Mouse (Mus musculus) frontal cortex, adult 2 months (tissue): ENCODE results near the gene D5Ertd579e. TPM values are rescaled to one million over a fixed set of nuclear protein-coding genes. Genes with fewer than 3 reads are reported as not detected.
A peak's percentile ranks its signal among the peaks of the same experiment; 100 is the strongest.

Experiments
- DNase-seq, 2 experiments: peaks; one replicate each; pipeline ENCODE4 v3.0.0; 2022; ENCODE audit warnings: low spot score in 1 of 2; ENCODE audit errors: extremely low spot score in 1 of 2
- polyA plus RNA-seq: library from polyadenylated mRNA; depleted of rRNA; stranded (reverse); fragments of >200 nt; gene quantifications from 2 replicates; pipeline ENCODE4 v1.2.3, GENCODE M21; 2012

The D5Ertd579e gene
- polyA plus RNA-seq, 1 experiment = 57.8 TPM

DNA sequence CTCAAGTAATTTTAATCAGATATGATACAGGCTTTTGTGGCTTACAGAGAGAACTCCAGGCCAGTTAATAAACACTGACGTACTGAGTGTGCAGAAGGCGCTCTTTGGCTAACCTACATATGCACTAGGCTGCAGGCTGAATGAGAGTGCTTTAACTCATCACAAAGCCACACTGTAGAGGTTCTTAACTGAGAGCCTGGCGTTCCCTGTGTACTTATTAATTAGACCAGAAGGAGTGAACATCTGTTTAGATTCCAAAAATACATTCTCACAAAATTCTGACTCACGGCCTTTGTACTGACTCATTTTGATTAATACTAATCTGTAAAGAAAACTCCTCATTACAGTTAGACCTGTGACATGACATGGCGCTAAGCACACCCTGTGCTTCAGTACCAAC, 76.9 kb downstream of the D5Ertd579e start:
- DNase-seq = no peak

DNA sequence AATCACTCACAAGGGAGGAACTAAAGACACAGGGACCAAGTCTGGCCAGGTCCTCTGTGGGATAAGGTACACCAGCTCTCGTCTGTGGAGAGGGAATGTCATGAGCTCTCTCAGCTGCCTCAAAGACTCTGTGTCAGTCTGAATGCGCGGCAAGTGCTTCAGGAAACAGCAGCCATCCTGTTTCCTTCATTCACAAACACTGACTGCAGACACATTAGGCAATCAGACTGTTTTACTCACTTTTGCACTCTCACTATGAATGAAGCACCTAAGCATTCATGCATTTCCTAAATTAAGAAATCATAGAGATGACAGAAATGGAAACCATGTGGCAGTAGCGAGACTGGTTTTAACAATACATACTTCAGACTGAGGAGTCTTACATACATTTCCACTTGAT, 77.5 kb downstream of the D5Ertd579e start:
- no peak for DNase-seq

DNA sequence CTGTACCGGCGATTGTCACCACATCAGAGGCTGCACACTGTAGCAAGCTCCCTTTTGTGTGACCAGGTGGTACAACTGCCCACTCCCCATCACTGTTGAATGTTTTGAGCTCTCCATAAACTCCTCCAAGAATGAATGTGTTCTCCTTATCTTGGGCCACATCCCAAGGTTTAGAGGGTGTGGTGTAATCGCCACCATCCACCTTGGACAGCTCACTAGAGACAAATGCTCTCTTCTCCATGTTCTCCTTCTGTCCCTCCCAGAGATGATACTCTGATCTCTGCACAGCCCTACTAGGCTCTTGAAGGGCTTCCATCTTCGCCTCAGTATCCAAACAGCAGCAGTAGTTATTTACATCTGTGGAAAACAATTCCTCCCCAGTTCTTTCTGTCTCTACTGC, 81.7 kb downstream of the D5Ertd579e start:
- DNase-seq = no peak

DNA sequence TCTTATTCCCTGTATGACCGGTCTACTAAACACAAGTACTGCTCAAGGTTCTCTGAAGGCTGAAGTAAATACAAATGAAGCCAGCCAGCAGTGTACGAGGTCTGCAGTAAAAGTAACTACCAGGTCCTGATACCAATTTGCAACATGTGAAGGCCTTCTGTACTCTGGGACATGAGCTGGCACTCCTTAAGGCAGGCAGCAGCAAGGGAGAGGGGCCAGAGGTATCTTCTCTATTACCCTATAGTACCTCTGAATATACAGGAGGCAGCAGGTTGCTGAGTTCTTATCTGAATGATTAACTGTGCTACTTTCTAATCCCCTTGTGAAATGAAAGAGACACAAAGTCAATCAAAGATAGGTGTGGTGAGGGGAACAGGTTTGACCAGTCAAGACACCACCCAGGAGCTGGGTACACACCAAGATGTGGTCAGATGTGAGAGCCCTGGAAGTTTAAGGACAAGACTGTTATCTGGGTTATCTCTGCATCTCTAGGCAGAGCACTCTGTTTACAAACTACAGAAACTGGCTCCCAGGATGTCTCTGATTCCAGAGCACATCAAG, 86.8 kb downstream of the D5Ertd579e start:
- no peak for DNase-seq

DNA sequence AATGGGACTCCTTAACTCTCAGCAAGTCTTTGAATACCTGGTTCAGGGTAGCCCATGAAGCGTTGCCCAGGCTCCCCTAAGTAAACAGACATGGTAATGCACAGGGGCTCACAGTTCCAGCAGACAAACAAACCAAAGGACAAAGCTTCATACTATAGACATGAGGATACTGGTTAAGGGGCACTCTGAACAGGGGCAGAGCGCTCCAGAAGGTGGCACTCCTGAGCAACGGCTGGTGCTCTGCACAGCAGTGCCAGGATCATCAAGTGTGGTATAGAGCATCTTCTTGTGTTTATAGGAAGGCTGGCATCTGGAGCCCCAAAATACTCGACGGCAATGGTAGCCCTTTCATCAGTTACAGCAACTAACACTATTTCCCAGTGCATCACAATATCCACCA, 92.8 kb downstream of the D5Ertd579e start:
- DNase-seq = peak in 1 of 2 experiments; percentile 66

DNA sequence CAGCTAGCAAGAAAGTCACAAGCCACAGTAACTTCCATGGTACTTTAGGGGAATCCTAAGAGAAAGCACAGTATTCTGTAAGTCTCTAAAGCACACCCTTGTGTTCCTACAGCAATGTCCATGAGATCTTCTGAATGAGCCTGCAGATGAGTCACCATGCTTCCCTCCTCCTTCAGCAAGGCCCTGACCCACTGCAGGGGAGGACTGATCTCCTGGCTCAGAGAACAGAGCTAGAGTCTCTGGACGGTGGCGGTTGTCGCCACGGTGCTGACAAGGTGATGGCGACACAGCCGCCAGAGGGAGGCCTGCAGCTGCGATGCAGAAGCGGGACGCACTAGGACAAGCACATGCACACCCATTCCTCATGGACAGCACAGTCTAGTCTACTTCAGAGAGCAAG, 93.8 kb downstream of the D5Ertd579e start:
- no peak for DNase-seq

DNA sequence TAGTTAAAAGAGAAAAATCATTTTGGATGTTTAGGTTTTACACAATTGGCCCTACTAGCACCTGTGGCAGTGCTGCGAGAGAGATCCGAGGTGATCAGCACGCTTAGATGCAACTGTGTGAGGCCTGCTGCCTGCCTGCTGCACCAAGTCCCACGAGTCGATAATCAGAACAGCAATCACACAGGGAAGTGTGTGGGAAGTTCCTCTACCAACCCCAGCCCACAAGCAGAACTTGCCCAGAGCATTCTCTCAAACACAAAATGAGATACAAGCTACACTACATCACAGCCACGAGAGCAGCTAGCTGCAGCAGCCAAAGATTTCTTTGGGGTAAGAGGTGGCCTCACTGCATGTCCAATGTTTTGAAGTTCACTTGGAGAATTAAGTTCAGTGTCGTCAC, 94.3 kb downstream of the D5Ertd579e start:
- peak in 1 of 2 experiments; percentile 53 for DNase-seq

DNA sequence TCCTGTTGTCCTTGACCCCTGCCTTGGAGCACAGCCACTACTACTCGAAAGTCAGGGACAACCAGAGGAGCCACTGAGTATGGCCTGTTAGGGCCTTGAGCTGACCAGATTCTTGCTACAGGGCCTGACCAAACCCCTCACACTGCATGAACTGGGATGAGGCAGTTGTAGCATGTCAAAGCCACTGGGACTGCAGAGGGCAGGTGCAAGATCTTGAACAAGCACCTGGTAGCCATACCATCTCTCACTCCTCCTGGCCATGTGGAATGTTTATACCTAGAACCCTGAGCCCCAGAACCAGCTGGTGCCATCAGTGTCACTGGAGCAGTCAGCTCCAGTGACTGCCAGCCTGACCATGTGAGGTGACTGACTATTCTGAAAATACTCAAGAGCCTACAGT, 96.9 kb downstream of the D5Ertd579e start:
- no peak for DNase-seq

DNA sequence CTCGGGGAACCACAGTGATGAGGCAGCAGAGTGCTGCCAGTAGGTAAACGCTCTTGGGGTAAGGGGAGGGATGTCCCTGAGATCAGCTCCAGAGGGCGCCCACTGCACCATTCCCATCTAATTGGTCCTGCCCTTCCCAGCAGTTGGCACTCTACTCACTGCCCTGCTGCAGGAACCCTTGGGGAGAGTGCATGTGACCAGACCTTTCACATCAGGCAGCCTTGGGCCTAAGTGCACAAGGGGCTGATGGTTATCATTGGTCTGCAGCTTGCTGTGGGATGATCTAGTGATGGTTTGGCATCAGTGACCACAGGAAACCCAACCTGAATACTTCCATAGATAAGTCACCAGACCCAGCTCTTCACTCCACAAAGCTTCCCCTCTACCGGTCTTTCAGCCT, 98.2 kb downstream of the D5Ertd579e start:
- DNase-seq = no peak

DNA sequence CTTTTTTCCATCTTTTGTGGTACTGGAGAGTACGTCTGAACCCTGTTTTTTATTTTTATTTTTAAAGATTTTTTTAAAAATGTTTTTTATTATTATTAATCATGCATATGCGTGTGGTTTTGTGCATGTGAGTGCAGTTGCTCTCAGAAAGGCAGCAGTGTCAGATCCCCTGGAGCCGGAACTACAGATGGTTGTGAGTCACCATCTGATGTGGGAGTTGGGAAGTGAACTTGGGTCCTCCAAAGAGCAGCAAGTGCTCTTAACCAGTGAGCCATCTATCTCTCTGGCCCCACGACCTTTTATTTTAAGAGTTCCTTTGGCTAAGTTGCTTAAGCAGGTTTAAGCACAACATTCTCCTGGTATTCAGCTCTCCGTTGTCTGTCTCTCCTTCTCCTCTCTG, 99.6 kb downstream of the D5Ertd579e start:
- no peak for DNase-seq

DNA sequence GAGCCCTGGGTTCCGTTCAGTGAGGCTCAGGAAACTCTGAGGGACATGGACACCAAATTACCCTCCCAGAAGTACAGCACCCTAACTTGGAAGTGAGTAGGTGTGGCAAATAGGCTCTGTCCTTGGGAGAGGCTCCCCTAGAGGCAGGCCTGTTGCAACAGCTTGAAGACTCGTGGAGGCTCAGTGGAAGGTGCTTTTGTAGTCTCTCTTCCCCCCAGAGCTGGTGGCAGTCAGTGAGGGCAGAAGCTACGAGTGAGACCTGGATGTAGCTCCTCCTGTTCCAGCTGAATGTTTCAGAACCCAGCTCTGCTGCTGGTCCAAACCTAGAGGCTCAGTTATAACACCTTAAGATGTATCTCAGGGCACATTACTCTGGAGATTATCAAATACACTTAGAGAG, 100.7 kb downstream of the D5Ertd579e start:
- no peak for DNase-seq

DNA sequence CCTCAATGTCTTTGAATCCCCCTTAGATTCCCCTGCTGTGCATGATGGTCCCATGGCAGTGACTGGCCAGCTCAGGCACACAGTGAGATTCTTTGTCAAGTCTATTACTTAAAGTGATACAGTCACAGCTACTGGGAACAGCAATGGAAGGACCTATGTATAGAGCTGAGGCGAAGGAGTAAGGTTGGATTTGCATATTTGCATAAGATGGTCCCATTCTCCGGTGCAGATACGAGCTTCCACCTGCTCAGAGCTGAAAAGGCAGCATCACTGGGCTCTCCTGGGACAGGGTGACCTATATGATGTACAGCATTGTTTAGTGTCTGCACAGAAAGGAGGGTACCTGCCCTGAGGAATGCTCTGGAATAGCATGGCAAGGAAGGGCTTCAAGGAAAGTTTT, 101.5 kb downstream of the D5Ertd579e start:
- no peak for DNase-seq

DNA sequence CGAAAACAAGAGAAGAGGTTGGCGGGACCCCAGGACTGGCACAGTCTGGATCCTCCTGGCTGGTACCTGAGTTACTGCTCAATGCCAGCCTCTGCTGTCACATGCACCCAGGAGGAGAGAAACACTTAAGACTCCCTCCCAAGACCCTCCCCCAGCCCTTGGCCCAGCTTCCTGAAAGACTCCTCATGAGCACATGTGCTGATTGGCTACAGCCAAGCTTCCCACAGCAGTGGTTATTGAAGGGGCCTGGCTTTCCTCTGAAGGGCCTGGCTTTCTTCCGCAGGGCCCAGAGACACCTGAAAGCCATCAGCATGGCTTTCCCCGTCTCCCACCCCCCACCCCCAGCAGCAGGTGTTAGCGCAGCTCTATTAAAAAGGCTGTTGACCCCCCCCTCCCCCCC, 102.6 kb downstream of the D5Ertd579e start, which contains the start of gene Tbc1d14:
Tbc1d14 (minus strand) TSS at position 101 of the 400 bp plus-strand sequence.
- no peak for DNase-seq

DNA sequence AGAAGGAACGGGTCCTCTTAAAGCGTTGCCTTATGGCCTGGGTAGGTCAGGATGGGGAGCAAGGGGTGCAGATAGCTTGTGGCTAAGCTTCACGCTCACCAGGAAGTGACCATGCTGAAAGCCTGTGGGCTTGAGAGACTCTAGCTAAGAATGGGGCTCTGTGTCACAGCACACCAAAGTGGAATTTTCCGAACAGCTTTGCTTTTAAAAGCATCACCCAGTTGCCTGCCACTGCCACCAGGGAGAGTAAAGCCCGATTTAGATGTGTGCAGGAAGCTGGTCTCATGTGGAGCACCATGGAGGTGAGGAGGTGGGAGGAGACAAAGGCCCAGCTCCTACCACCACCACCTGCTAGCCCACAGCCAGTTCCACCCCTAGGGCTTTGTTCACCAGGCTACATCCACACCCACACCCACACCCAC, 105.3 kb downstream of the D5Ertd579e start:
- DNase-seq = peak; percentile 58 to 72

DNA sequence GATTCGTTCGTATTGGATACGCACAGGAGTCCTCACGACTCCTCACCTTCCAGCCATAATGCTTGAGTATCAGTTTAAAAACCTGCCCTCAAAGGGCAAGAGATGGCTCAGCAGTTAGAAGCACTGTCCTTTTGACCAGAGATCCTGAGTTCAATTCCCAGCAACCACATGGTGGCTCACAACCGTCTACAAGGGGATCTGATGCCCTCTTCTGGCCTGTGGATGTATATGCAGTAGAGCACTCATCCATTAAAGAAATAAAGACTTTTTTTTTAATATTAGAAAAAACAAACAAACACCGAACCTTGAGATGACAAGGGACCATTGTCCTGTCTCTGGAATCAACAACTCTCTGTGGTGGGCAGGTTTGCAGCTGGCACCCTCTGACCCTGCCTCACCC, 111.5 kb downstream of the D5Ertd579e start:
- no peak for DNase-seq

DNA sequence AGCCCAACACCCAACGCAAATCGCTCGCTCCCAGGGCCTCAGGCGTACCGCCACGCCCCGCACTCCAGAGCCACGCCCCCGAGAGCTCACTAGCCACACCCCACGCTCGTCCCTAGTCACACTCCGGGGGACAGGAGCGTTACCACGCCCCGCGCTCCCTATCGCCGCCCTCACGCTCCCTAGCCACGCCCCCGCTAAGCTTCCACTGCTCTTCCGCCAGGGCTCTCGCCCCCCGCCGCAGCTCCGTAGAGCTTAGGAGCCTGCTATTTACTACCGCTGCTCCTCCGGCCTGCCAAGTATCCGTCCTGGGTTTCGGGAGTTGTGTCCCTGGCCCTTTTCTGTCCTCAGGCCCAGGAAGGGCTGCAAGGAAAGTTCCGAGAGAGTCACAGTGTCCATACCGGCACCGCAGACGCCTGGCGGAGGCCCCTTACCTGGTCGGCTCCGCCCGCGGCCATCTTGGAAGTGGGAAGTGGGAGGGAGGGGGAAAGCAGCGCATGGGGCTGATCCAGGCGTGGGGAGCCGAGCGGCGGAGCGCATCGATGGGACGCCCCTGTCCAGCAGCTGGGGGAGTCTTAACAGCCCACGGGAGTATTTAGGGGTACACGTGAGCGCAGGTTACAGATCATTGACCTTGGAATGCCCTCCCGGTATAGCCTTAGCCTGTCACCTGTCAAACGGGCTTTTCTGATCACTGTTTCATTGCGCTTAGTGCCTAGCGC, 113.7 kb downstream of the D5Ertd579e start:
- peak; percentile 96 to 99 for DNase-seq

DNA sequence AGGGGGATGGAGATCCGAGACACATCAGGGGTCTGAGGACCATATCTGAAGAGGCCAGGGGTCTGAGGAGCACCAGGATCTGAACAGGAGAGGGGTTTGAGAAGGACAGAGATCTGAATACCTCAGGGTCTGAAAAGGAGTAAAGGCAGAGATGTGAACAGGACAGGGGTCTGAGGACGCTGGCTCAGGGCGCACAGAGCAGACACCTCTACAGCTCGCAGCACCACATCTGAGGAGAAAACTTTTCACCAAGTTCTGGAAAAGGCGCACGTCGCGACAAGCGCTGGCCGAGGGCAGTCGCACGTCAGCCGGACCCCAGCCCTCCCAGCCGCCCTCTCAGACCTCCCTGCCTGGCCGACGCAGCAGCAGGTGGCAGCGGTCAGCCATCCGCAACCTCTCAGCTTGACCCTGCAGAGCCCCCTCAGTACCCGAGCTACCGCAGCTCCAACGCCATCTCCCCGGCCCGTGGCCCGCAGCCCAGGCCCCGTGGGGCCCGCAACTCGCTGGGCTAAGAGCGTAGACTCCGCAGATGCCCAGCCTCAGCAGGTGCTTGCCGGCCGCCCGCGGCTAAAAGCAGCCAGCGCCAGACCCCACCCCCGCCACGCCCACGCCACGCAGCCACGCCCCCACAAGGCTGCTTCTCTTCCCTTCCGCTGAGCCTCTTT, 114.4 kb downstream of the D5Ertd579e start:
- DNase-seq = no peak

DNA sequence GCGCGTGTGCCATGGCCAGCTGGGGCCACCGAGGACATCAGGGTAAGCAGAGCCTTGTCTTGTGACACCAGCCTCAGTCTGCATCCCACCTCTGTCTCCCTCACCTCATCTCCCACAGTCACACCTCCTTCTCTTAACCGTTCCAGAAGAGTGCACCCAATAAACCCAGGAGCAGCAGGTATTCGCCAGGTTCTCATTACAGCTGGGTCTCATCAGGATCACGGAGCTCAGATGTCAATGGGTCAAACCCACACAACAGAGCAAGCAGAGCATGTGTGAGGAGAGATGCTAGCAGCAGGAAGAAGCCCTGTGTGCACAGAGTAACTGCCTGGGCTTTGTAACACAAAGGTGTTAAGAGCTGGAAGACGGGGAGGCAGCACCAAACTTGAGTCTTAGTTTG, 115.9 kb downstream of the D5Ertd579e start:
- DNase-seq = no peak

DNA sequence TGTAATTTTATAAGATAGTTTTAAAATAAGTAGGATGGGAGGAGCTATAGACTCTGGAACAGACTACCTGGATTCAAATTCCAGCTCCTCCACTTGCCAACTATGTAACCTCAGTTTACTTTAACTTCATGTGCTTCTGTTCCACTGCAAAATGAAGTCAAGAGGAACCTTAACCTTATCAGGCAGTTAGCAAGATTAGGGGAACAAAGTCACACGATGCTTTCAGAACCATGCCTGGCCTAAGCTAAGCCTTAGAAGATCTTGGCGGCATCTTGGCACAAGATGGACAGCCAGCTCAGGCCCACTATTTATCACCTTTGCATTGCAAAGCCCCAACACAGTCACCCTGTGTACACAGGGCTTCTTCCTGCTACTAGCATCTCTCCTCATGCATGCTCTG, 116.8 kb downstream of the D5Ertd579e start:
- no peak for DNase-seq

DNA sequence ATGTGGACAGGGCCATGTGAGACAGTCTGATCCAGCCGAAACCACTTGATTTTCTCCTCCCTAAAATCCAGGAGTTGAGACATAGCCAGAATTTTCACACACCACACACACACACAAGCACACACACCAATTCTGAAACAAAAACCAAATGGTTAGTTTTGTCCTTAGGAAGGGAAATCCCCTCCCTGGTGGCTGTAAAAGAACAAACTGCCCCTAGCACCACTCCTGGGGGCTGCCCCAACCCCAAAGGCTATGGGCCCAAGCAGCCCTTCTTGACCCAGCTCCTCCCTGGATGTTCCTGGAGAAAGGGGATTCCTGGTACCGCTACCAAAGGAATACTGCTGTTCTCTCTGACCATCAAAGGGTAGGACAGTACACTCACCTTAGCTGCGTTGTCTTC, 119.4 kb downstream of the D5Ertd579e start:
- no peak for DNase-seq

DNA sequence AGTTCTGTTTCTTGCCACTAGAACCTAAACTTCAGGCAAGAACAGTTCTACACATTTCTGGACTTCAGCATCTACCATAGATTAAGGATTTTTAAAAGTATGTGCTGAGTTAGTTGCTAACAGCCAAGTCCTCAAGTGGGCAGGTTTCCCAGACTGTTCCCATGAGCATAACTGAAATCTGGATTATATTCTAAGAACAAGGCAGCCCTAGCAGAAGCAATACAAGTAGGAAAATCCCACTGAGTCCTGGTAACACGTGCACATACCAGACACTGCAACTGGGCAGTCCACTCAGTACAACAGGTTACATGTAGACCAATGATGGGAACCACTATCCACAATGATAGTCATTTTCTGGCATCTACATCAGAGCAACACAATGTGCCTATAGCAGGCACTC, 120.1 kb downstream of the D5Ertd579e start:
- DNase-seq = peak in 1 of 2 experiments; percentile 54

DNA sequence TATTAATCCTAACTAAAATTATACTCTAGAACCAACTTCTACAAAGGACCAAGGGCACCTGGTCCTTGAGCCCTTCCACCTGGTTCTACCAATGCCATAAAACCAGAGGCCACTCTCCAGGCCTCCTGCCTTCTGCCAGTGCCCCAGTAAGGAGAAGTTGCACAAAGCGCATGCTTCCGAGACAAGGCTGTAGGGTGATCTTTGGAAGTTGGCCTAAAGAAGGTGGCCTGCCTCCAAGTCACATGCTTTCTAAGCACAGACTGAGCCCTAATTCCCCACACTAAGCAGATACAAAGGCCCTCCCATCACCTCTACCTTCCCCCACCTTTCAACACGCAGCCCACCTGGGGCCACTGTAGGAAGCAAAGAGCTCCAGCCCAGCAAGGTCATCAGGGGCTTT, 120.6 kb downstream of the D5Ertd579e start:
- no peak for DNase-seq
